Mouse (Mus musculus): ENCODE measurements around the gene Mrnip.

DNA sequence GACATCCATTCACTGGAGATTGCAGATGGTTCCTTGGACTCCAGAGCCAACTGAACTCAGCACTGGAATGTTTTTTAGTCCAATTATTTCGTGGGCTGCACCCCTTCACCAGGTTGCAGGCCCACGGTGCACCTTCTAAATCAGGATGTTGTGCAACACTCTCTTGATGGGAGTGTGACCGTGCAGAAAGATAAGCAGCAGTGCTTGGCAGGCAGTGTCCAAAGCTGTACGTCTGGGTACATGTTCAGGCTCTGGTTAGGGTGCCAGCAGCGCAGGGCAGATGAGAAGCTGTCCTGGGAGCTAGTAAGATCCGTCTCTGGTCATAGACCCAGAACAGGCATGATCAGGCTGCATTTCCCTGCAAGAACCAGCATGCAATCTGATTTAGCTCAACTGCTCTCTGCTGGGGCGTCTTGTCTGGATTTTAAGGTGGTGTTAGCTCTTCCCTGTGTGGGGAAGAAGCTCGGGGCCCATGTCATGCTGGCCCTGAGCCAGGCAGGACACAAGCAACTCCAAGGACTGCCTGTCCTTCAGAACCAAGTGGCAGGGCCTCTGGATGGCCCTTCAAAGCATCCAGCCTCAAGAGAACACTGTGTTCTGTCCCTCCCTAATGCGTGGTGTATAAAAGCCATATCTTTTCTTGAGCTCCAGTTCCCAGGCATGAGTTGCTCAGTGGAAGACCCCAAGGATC lies 26.8 kb upstream of the Mrnip start:
- TF ChIP-seq GATA1 (IDR thresholded peaks at IDR 0.05; ENCODE audit: low read length) (no peak), TAL1 (IDR thresholded peaks at IDR 0.05; ENCODE audit: low read length) (no peak)
